Mouse (Mus musculus) MN1 (cell line): ENCODE results near the gene Srpk3.
"Not testable (repeated sequence)": the region's sequence is repeated elsewhere in the genome, so short reads cannot be mapped to it uniquely, and the experiment has no call there.

Source experiments
- DNase-seq: peaks from one replicate; pipeline ENCODE4 v3.0.0-alpha.2; 2016; ENCODE audit warnings: low spot score

Gene Srpk3

GRCm38 (mm10) chrX:73774168-73774760 lies at the start of gene Srpk3:
TSS of gene Srpk3 (plus strand) at chrX:73774405.
- DNase-seq: no peak

DNA sequence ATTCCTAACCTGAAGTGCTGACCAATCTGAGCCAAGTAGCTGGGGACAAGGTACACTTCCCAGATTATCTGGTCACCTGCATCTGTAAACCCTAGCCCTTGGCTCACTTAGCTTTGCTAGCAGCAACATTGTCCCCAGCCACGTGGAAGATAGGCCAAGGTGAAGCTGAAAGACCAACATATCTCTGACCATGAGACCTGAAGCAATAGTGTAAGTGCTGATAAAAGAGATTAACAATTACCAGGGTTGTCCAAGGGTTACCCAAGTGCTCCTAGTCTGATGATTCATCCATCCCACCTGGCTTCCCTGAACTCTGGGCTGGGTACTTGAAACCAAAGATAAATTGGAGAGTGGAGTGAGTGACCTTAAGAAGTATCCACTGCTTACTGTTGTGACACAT lies 43.3 kb upstream of the Srpk3 start:
- no peak for DNase-seq

DNA sequence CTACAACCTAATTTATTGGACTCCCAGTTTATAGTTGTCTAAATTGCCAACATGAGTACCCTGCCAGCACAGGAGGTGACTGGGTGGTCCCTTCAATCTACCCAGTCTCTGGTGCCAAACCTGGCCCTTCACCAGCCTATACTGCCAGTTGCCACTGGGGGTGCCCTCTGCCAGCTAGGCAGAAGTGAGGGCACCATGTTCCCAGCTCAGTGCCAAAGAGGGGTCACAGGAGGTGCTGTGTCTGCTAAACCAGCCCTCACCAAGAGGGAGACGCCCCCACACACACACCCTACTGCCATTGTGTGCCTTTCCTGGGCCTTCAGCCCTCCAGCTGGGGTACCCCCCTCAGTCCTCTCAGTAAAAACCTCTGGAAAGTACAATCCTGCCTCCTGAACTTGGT lies 36.0 kb upstream of the Srpk3 start:
- no peak for DNase-seq

GRCm38 (mm10) chrX:73739151-73739550 lies 35.1 kb upstream of the Srpk3 start:
- DNase-seq: no peak

DNA sequence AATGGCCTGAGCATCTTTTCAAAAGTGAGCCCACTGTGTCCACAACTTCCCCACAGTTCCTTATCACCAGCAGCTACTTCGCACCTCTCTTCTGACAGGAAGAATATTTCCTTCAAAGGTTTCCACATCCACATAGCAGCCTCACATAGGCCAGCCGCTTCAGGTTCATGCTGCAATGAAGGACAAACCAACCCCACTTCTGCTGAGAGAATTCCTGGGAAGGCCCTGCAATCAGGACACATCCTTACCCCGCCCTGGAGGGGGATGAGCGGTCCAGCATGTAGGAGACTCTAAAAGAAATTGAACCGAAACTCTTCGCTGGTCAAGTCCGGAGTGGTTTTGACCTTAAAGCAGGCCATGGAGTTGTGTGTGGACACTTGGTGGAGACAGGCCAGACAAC lies 34.4 kb upstream of the Srpk3 start:
- DNase-seq: not testable (repeated sequence)

DNA sequence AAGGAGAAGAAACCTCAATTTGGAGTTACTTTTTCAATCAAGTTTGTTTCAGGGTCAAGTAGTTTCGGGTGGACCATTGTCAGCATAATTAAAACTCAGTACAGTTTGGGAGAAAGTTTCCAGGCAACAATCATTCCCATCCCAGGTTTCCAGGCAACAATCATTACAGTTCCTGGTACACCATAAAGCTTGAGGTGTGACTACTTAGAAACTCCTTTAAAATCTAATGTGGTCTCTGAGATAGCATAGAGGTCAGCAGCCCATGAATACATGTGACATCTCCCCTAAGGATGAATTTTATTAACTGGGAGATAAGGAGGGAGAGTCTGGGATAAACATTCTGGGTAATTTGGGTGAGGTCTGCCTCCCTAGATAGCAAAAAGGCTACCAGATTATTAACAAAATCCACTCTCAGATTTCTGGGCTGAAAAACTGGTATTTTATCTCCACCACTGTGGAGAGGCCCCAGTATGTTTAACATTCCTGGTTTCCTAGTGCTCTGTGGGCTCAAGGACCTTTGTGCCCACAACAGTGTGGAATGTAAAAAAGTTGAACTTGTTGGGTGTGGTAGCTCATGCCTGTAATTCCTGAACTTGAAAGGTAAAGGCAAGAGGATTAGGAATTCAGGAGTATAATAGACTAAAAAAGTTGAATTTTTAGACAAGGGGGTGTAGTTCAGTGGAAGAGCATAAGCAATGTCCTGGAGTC lies 29.3 kb upstream of the Srpk3 start:
- no peak for DNase-seq

DNA sequence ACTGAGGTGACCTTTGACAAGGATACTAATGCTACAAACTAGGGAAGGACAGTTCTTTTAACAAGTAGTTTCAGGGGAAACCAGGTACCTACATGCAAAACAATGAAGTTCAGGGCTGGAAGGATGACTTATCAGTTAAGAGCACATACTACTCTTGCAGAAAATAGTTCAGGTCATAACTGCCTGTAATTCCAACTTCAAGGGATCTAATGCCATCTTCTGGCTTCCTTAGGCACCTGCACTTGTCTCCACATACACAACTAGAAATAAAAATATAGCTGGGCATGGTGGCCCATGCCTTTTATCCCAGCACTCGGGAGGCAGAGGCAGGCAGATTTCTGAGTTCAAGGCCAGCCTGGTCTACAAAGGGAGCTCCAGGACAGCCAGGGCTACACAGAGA lies 25.2 kb upstream of the Srpk3 start:
- no peak for DNase-seq

DNA sequence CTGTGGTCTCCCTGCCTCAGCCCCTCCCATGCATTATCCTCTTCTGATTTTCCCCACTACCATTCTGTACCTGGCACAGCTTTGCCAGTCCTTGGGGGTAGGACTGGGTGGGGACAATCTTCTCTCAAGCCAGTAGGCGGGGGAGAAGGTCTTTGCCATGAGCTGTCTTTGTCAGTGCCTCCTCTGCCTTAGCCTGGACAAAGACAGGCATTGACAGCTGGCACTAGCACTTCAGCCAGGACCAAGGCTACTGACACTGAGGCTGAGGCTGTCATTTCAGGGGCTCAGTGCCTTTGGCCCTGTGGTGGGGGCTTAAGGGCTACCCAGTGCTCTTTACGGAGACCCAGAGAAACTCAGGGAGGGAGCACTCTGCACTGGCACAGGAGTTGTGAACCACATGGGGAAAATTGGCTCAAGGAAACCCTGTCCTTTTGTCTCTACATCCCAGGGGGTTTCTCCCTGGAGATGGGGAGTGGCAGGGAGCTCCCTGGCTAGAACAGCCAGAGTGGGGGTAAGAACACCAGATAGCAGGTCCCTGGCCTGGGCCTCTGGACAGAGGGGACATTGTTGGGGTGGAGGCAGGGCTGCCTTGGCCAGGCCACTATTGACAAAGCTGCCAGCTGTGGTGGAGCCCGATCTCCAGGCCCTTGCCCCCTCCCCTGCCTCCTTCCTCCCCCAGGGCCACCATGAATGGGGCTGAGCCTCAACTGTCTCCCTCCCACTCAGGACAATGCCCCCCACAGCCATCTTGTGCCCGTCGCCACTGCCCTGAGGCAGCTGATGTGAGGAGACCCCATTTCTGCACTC lies 17.7 kb upstream of the Srpk3 start, which contains the start of gene Plxnb3:
Gene Plxnb3 (plus strand): TSS at position 757 of the 807 bp plus-strand sequence.
- no peak for DNase-seq

DNA sequence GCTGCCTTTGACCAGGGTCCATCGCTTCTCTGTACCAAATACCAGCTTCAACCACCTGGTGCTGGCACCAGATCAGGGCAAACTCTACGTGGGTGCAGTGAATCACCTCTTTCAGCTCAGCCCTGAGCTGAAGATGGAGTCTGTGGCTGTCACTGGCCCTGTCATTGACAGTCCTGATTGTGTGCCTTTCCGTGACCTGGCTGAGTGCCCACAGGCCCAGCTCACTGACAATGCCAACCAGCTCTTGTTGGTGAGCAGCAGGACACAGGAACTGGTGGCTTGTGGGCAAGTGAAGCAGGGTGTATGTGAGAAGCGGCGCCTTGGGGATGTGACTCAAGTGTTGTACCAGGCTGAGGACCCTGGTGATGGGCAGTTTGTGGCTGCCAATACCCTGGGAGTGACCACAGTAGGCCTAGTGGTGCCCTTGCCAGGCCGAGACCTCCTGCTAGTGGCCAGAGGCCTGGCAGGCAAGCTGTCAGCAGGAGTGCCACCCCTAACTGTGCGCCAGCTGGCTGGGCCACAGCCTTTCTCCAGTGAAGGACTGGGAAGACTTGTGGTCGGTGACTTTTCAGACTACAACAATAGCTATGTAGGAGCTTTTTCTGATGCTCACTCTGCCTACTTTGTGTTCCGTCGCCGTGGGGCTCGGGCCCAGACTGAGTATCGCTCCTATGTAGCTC lies 15.5 kb upstream of the Srpk3 start:
- DNase-seq: no peak

DNA sequence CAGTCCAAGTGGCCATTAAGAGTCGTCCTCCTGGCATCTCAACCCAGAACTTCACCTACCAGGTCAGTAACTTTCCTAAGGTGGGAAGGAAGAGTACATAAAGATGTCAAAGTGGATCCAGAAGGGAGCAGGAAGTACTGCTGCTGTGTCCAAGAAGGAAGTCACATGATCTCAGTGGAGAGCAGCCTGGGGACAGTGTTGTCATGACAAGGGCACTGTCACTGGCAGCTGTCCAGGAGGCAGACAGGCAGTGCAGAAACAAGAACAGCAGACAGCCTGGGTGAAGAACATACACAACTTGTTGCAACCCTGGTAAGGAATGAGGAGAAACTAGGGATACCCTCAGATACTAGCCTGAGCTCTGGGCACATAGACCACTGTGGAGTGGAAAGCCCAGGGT lies 8.9 kb upstream of the Srpk3 start:
- DNase-seq: no peak

- DNase-seq: no peak
These were observed 6.9 kb upstream of the Srpk3 start for GRCm38 (mm10) chrX:73767267-73767666.

GRCm38 (mm10) chrX:73774802-73775483 lies 738 bp downstream of the Srpk3 start:
- DNase-seq: peak; percentile 24

GRCm38 (mm10) chrX:73782227-73782626 lies 8.0 kb downstream of the Srpk3 start:
- DNase-seq: no peak

GRCm38 (mm10) chrX:73785666-73786065 lies 11.5 kb downstream of the Srpk3 start:
- DNase-seq: peak; percentile 18

GRCm38 (mm10) chrX:73786364-73787224 lies 12.4 kb downstream of the Srpk3 start, which contains the start of the genes Idh3g and Ssr4:
TSS of gene Idh3g (minus strand) at chrX:73786897.
TSS of gene Ssr4 (plus strand) at chrX:73787028.
- DNase-seq: peak; percentile 97

DNA sequence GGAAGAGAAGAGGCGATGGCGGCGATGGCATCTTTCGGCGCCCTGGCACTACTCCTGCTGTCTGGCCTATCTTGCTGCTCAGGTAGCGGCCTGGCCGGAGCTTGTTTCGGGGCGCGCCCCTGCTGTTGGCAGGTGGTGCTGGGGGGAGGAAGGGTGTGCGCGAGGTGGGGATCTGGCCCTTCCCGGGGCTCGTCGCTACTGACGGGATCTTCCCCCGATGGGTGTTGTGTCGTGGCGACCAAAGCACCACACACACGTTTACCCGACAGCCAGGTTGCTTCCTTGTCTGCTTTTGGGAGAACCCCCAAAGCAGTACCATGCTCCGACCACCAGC lies 13.0 kb downstream of the Srpk3 start:
- no peak for DNase-seq

DNA sequence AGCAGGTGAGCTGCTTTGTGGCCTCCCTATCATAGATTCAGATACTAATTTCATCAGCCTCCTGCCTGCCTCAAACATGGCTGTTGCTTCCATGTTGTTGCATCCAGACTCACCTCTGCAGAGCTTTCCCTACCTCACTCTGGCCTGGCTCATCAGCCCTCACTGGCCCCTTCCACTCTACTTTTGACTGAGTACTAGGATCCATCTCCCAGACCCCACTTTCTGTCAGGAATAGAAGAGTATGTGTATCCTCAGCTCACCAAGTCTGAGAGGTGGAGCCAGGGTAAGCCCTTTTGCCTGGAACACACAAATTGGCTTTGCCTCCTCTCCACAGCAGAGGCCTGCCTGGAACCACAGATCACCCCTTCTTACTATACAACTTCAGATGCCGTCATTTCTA lies 14.3 kb downstream of the Srpk3 start:
- no peak for DNase-seq

- no peak for DNase-seq
These were observed 18.8 kb downstream of the Srpk3 start for GRCm38 (mm10) chrX:73793039-73793438.

DNA sequence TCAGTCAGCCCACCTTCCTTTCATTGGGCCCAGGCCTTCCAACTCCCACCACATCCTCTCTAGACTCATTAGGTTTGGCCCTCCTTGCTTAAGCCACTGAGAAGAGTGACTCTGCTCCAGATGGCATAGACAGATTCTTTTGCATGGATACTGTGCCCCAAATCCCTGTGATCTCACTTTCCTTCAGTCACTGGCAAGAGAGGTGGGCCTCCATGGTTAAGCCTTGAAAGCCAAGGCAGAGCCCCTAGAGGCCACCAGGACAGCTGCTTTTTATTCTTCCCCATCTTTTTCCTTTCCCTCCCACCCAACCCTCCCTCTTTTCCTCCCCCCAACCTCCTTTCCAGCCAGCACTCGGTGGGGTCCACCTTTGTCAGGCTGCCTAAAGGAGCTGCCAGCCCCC lies 19.3 kb downstream of the Srpk3 start:
- no peak for DNase-seq

GRCm38 (mm10) chrX:73797511-73797910 lies 23.3 kb downstream of the Srpk3 start:
- no peak for DNase-seq

DNA sequence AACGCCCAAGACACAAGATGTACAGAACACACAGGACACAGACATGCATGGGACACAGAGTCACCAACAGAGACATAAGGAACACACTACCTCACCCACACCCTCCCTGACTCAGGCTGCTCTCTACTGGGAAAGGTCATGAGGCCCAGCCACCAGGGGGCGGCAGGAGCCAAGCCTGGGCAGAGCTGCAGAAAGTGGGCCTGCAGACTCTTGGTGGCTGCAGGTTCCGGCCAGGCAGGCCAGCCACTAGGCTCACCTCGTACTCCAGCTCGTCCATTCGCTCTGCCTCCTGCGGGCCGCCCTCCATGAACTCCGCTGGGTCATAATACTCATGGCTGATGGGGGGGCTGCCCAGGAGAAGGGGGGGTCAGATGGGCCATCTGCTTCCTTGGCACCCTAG lies 24.3 kb downstream of the Srpk3 start:
- peak; percentile 80 for DNase-seq
